In the genomic region with DNA sequence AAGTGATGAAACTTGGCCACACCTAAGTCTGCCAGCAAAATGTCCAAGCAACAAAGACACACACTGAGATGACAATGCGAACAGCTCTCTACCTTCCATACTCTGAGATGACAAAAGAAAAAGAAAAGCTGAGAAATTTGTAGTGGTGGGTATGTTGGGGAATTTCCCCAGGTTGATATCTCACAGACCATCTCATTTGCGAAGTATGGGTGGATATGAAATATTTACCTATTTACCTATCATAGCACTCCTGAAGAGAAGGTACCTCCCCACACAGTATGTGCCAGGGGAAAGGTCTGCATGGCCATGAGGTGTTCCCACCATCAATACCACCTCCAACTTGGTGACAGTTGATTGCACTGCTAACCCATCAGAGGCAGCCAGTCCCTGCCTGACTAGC, we compare ENCODE assay signal across 17 mouse cellular contexts.
"Had no signal": no experiment of that assay in that cellular context is flagged by ENCODE, and none has a peak within 500 bp of the region (broad histone marks: within the 10 kb centered on the region; RNA-seq: fewer than 3 reads in every experiment).

No protein-coding gene starts in this region.

- ATAC-seq: liver, embryonic 12.5 days; liver, postnatal 0 days; lung, postnatal 0 days; midbrain, embryonic 13.5 days; midbrain, embryonic 15.5 days; midbrain, embryonic 16.5 days had no signal

- DNase-seq: left cerebral cortex, postnatal 4 days; liver; liver, embryonic 13.5 days; liver, postnatal 0 days; lung, adult 18-20 months; lung, adult 2 months; lung, embryonic 14.5 days; lung, postnatal 10 days; lung, postnatal 14 days; lung, postnatal 36 days; lung, postnatal 4 days; midbrain, embryonic 14.5 days had no signal
